Mouse (Mus musculus) cerebellum, adult 2 months (tissue): ENCODE measurements around the gene Strip2.

Experiments used
- CTCF ChIP-seq: fragments of 200-500 bp; IDR thresholded peaks from 2 replicates; pipeline ENCODE4 v1.5.1; 2011; ENCODE audit warnings: low read depth, mild to moderate bottlenecking, control low read depth, low read length, moderate library complexity, borderline replicate concordance; ENCODE audit not compliant: insufficient read depth
- POLR2A ChIP-seq: fragments of 200-500 bp; IDR thresholded peaks from 2 replicates; pipeline ENCODE4 v1.6.1; 2011; ENCODE audit warnings: low read length, control low read depth, borderline replicate concordance; ENCODE audit not compliant: insufficient read depth

DNA sequence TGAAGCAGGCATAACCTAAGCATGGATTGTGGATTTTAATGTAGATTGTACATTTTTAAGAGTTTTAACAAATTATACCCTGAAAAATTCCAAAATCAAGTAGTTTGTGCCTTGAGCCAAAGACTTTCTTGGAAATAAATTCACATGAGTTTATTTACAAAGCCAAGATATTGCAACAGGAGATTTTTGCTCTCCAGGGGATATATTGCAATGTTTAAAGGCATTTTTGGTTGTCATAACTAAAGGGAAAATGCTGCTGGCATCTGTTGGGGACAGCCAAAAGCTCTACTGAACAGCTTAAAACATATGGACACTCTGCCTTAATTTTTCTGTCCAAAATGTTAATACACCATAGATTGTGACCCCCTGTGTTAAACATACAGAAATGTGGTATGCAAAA lies 2.7 kb upstream of the Strip2 start:
- TF ChIP-seq CTCF (no peak), POLR2A (no peak)
